Mouse (Mus musculus): ENCODE data around the gene Slc17a2. TPM values are rescaled to one million over a fixed set of nuclear protein-coding genes. Genes with fewer than 3 reads are reported as not detected.
"Not testable (repeated sequence)": the region's sequence is repeated elsewhere in the genome, so short reads cannot be mapped to it uniquely, and the experiment has no call there.

Slc17a2 gene
- polyA plus RNA-seq (2012; rRNA removed): 0.04 TPM in 1 of 2 replicates, not detected in the other

- DNase-seq (ENCODE audit: low read depth): no peak
Measured at GRCm38 (mm10) chr13:23806422-23807052, at the start of gene Slc17a2. Gene Slc17a2 (plus strand): TSS chr13:23806993.

DNA sequence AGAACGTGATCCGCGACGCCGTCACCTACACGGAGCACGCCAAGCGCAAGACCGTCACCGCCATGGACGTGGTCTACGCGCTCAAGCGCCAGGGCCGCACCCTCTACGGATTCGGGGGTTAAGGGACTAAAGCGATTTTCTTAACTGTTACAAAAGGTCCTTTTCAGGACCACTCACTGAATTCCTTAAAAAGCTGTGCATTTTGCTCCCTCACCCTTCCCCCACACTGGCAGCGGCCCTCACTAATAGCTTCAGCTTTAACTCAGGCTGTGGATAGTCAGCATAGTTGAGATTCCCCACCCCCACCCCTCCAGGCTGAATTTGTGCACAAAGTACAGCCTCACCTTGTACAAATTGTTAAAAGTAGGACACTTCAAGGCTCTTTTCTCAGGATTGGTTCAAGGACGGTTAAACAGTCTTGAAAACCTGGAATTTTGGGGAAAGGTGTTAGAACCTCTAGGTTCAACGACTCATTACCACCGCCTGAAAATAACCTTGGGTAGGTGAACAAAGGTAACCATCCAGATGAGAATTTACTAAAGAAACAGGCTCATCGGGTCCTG, 49.5 kb upstream of the Slc17a2 start:
- no peak for DNase-seq (ENCODE audit: low read depth)

- DNase-seq (ENCODE audit: low read depth): no peak
Measured at GRCm38 (mm10) chr13:23757921-23758320, 48.9 kb upstream of the Slc17a2 start.

- no peak for DNase-seq (ENCODE audit: low read depth)
Measured at GRCm38 (mm10) chr13:23759251-23759771, 47.5 kb upstream of the Slc17a2 start.

- DNase-seq (ENCODE audit: low read depth): no peak
Measured at GRCm38 (mm10) chr13:23759916-23760239, 46.9 kb upstream of the Slc17a2 start.

DNA sequence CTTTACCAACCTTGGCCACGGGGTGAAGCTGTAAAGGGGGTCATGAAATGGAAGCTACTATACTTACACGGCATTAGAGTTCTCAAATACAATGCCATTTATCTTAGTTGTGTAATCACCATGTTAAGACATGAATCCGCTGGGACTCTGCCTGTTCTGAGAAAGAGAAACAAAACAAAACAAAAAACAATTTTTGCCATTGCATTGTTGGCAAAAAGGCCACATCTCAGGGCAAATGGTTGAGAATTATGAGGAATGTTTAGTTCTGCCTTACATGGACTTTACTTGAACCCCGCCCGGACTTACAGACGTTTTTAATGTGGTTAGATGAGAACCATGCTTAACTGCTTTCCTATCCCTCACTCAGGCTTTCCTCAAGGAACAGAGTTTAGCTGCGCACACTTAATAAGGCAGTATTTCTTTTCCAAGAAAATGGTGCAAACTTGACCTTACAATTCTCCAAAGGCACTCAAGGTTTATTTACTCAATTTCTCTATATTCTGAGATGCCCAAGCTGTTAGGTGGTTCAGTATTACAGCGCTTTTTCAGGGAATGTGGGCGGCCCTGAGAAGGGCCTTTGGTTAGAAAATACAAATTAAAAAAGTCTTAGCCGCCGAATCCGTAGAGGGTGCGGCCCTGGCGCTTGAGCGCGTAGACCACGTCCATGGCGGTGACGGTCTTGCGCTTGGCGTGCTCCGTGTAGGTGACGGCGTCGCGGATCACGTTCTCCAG, 46.4 kb upstream of the Slc17a2 start:
- DNase-seq (ENCODE audit: low read depth): no peak

DNA sequence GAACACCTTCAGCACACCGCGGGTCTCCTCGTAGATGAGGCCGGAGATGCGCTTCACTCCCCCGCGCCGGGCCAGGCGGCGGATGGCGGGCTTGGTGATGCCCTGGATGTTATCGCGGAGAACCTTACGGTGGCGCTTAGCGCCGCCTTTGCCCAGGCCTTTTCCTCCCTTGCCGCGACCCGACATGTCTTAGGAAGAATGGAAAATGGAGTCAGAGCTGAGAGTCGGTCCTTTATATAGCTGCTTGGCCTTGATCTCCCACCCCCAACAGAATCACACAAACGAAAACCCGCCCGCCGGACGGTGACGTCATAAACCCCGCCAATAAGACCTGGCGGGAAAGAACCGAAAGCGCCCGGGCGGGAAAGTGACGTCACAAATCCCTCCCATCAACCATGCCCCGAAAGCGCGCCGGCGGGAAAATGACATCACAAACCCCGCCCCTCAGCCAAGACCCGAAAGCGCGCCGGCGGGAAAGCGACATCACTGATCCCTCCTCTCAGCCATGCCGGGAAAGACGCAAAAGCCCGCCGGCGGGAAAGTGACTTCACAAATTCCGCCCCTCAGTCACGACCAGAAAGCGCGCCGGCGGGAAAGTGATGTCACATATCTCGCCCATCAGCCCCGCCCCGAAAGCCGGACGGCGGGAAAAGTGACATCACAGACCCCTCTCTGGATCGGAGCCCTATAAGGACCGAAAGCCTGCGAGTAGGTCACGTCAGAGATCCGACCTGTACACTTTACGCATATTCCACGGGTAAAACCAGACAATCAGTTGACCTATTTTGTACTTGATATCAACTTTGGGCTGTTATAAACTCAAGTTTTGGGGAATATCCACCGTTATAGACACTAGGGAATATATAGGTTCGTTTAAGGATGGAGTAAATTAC, 45.6 kb upstream of the Slc17a2 start, which contains the start of gene Hist1h4a:
Hist1h4a (minus strand) TSS at position 259 of the 893 bp plus-strand sequence.
- no peak for DNase-seq (ENCODE audit: low read depth)

DNA sequence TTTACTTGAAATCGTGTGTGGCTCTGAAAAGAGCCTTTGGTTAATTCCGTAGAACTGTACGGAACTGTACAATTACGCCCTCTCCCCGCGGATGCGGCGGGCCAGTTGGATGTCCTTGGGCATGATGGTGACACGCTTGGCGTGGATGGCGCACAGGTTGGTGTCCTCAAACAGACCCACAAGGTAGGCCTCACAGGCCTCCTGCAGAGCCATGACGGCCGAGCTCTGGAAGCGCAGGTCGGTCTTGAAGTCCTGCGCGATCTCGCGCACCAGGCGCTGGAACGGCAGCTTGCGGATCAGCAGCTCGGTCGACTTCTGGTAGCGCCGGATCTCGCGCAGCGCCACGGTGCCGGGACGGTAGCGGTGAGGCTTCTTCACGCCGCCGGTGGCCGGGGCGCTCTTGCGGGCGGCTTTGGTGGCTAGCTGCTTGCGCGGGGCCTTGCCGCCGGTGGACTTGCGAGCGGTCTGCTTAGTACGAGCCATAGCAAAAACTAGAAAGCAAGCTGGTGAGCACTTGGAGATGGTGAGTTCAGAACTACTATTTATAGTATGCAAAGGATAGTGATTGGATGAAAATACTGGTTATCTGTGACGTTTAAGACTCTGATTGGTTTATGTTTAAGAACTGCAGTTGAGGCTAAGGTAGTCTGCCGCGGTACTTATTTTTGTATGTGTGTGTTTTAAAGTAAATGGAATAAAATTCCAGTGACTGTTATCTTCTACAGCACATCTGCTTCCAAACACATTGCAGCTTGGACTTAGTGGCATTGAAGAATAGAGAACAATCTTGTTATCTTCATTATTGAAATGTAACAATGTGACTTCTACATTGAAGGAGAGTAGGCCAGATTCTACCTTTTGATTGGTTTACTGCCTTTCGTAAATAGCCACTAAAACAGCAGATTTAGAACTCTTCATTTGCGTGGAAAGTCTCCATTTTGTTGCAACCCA, 44.6 kb upstream of the Slc17a2 start, which contains the start of gene Hist1h3a:
Hist1h3a (minus strand) TSS at position 516 of the 951 bp plus-strand sequence.
- not testable (repeated sequence) for DNase-seq (ENCODE audit: low read depth)

- DNase-seq (ENCODE audit: low read depth): no peak
Measured at GRCm38 (mm10) chr13:23763242-23763585, 43.6 kb upstream of the Slc17a2 start.

DNA sequence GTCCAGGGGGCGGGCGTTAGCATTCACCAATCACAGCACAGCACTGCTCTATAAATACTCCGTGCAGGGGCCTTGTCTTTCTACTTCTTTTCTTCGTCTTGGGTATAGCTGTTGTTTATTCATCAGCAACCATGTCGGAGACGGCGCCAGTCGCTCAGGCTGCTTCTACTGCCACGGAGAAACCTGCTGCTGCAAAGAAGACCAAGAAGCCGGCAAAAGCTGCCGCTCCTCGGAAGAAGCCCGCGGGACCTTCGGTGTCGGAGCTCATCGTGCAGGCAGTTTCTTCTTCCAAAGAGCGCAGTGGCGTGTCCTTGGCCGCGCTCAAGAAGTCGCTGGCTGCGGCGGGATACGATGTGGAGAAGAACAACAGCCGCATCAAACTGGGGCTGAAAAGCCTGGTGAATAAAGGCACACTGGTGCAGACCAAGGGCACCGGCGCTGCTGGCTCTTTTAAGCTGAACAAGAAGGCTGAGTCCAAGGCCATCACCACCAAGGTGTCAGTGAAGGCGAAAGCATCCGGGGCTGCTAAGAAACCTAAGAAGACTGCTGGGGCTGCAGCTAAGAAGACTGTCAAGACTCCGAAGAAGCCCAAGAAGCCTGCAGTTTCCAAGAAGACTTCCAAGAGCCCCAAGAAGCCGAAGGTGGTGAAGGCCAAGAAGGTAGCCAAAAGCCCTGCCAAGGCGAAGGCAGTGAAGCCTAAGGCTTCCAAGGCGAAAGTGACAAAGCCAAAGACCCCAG, 43.0 kb upstream of the Slc17a2 start, which contains the start of gene Hist1h1a:
Hist1h1a (plus strand) TSS at position 81 of the 738 bp plus-strand sequence.
- DNase-seq (ENCODE audit: low read depth): no peak

DNA sequence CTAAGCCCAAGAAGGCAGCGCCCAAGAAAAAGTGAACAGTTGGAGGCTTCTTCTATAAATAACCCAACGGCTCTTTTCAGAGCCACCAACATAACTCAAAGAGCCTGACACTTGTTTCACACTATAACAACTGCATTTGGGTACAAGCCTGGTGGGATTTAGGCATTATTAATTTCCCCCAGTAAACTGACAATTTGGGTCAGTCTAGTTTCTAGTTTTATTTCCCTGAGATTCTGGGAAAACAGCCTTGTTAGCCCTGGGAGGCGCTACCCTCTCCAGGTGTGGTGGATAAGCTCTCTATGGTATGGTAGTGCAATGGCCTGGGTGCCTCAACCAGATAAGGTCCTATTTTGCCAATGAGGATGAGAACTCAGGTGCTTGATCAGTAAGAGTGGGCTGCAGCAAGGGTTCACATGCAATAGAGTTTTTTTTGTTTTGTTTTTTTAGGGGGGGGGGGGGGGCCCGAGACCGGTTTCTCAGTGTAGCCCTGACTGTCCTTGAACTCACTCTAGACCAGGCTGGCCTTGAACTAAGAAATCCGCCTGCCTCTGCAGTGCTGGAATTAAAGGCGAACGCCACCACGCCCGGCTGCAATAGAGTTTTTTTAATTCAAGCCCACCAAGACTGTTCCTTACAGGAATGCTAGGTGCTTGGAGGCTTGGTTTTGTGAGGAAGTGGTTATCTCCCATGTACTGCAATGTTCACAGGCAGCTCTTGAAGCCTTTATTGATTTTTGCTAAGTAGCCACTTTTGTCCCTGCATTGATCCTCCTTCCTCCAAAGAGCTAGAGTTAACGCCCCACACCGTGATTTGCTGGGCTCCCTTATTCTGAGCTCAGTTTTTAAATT, 42.2 kb upstream of the Slc17a2 start:
- DNase-seq (ENCODE audit: low read depth): no peak

DNA sequence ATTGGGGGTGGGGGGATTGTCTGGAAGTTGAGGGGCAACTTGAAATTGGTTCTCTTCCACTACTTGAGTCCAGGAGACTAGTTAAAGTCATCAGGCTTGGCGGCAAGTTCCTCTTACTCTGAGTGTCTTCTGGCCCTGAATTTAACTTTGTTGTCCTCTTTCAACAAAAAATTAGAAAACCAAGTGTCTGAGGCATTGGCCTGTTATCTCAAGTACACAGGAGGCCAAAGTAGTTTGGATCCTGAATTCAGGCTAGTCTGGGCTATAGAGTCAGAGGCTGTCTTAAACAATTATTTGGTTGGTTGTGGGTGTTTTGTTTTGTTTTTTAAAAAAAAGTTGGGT, 41.6 kb upstream of the Slc17a2 start:
- DNase-seq (ENCODE audit: low read depth): no peak

DNA sequence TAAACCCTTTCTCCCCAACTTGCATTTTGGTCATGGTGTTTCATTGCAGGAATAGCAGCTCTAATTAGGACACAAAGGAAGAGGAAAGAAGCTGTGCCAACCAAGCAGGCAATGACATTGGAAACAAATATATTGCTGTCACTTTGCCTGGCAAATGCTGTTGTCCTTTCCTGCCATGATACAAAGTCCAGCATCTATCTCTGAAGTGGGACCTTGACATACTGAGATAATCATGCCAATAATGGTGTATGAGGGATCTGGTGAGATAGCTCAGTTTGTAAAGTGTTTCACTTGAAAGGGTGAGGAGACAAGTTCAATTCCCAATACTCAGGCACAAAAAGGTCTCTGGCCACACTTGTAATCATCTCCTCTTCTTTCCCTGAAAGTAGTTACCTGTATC, 40.0 kb upstream of the Slc17a2 start:
- DNase-seq (ENCODE audit: low read depth): no peak

- DNase-seq (ENCODE audit: low read depth): no peak
Measured at GRCm38 (mm10) chr13:23768834-23769397, 37.9 kb upstream of the Slc17a2 start.

DNA sequence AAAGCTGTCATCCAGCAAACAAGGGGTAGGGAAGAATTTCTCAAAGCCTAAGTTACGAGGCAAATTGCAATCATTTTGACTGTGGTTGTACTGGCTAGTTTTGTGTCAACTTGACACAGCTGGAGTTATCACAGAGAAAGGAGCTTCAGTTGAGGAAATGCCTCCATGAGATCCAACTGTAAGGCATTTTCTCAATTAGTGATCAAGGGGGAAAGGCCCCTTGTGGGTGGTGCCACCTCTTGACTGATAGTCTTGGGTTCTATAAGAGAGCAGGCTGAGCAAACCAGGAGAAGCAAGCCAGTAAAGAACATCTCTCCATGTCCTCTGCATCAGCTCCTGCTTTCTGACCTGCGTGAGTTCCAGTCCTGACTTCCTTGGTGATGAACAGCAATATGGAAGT, 37.2 kb upstream of the Slc17a2 start, which contains the start of gene Trim38:
Trim38 (plus strand) TSS at position 301 of the 400 bp plus-strand sequence.
- not testable (repeated sequence) for DNase-seq (ENCODE audit: low read depth)

DNA sequence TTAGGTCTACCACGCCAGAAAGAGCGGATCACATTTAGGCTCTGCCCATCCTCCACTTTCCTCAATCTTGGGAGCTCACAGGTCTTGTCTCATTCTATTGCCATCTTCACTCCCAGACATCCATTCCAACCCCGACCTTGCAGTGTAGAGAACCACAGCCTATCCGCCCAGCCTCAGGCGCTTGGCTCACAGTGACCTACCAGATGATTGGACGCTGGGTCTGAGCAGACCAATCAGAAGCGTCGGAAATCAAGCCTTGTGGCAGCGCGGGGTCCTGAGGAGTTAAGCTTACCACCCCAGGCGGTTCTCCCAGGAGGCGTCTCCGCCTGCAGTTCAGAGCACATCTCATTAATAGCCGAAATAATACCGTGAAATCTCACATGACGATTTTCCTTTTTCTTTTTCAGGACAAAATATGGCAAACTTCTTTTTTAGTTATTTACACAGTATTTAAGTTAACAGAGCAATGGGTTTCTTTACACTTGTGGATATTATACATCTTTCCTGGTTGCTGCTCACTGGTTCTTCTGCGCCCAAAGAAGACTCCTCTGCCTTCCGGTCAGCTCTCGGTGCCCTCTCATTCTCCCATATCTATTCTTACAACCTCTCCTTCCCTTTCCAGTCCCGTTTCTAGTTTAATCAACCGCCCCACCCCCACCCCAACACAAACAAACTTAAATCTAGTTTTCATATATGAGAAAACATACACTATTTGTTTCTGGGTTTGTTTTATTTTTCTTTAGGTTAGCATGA, 34.1 kb upstream of the Slc17a2 start:
- DNase-seq (ENCODE audit: low read depth): no peak

- no peak for DNase-seq (ENCODE audit: low read depth)
Measured at GRCm38 (mm10) chr13:23778339-23778738, 28.5 kb upstream of the Slc17a2 start.

DNA sequence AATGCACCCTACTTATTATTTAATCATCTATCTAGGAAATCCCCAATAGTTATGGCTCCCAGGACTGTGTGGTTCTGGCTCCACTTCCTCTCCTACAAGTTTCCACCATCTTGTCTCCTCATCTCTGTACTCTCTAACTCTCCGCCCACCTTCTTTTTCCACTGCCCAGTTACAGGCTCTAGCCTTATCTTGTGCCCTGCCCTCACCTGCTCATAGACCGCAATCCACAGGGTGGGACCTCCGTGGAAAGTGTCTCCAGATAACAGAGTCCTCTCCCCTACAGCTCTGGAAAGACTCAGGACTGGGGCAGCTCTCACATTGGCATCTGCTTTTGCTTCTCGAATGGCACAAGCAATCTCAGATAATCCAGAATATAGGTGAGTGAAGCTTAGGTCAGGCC, 27.8 kb upstream of the Slc17a2 start:
- no peak for DNase-seq (ENCODE audit: low read depth)

Data from gonadal fat pad, adult 2 months (tissue).